Mouse (Mus musculus) liver, embryonic 12.5 days (tissue): ENCODE measurements around the gene Sh3gl1. TPM values are rescaled to one million over a fixed set of nuclear protein-coding genes. Genes with fewer than 3 reads are reported as not detected.

Source experiments
- ATAC-seq: fragments of 200-750 bp; cut with Nextera tagmentation; 2 replicates; pipeline ENCODE4 v1.8.0; 2017; ENCODE audit warnings: moderate number of reproducible peaks, mild to moderate bottlenecking, moderate library complexity
- H3K27ac ChIP-seq: fragments of 300-500 bp; sonication (generic); 2 replicates; pipeline ENCODE4 v1.5.1; 2016; ENCODE audit warnings: mild to moderate bottlenecking
- H3K27me3 ChIP-seq: fragments of 300-500 bp; sonication (generic); replicated peaks from 2 replicates; pipeline ENCODE4 v1.6.1; 2016; ENCODE audit warnings: mild to moderate bottlenecking, moderate library complexity
- H3K36me3 ChIP-seq: fragments of 300-500 bp; sonication (generic); 2 replicates; pipeline ENCODE4 v1.6.1; 2016; ENCODE audit warnings: mild to moderate bottlenecking, moderate library complexity
- H3K4me1 ChIP-seq: fragments of 300-500 bp; sonication (generic); 2 replicates; pipeline ENCODE4 v1.6.1; 2016
- H3K4me2 ChIP-seq: fragments of 300-500 bp; sonication (generic); 2 replicates; pipeline ENCODE4 v1.6.1; 2016; ENCODE audit warnings: mild to moderate bottlenecking, moderate library complexity
- H3K4me3 ChIP-seq: fragments of 300-500 bp; sonication (generic); 2 replicates; pipeline ENCODE4 v1.5.1; 2016; ENCODE audit warnings: mild to moderate bottlenecking, moderate library complexity
- H3K9ac ChIP-seq: fragments of 300-500 bp; sonication (generic); 2 replicates; pipeline ENCODE4 v1.6.1; 2016; ENCODE audit warnings: mild to moderate bottlenecking, moderate library complexity
- H3K9me3 ChIP-seq: fragments of 300-500 bp; sonication (generic); replicated peaks from 2 replicates; pipeline ENCODE4 v1.6.1; 2016; ENCODE audit warnings: mild to moderate bottlenecking, moderate library complexity
- WGBS: fragments of 180-500 bp; shearing (Covaris S2); methylation state at CpG from one replicate; pipeline ENCODE4 v1.1.7; 2016; ENCODE audit not compliant: insufficient replicate concordance; 5-methylcytosine and 5-hydroxymethylcytosine counted together
- polyA plus RNA-seq: library from polyadenylated mRNA; unstranded; fragments of >200 nt; fragmentation: Nextera tagmentation; extraction: Ambion mirVana; gene quantifications from 2 replicates; pipeline ENCODE4 v1.2.1, GENCODE M21; 2016

Sh3gl1 gene
- polyA plus RNA-seq, 1 experiment from 2014 or later = 67.9 TPM

GRCm38 (mm10) chr17:56006956-56007355 lies 29.5 kb downstream of the Sh3gl1 start:
- H3K4me3 ChIP-seq = no peak overlapping the region

GRCm38 (mm10) chr17:56005415-56006061 lies 30.9 kb downstream of the Sh3gl1 start, which contains the start of the genes Stap2 and Mpnd:
Stap2 (minus strand) TSS chr17:56005584.
Mpnd (plus strand) TSS chr17:56005711.
- H3K9ac ChIP-seq = no peak within 1 kb of the TSS
- peaks cover 41% of the 10 kb centered on the region for H3K4me1 ChIP-seq
- peak within 1 kb of the TSS; percentile 15; the same call in 1 of the 2 replicates for H3K4me2 ChIP-seq
- no peaks in the 10 kb centered on the region for H3K36me3 ChIP-seq
- no peak for ATAC-seq
- 0 out of 2 replicates have a peak, but pooled peaks cover 4% of the 10 kb centered on the region for H3K9me3 ChIP-seq
- WGBS = 23% methylated on average over 13 of the region's 13 CpGs
- H3K27ac ChIP-seq = no peak within 1 kb of the TSS
- H3K27me3 ChIP-seq = peaks cover 49% of the 10 kb centered on the region
- H3K4me3 ChIP-seq = no peak within 1 kb of the TSS

More at GRCm38 (mm10) chr17:56006956-56007355, 29.5 kb downstream of the Sh3gl1 start:
- WGBS = 51% methylated on average over 10 of the region's 10 CpGs
- Histone ChIP-seq H3K27me3 (peaks cover 35% of the 10 kb centered on the region), H3K9ac (no peak overlapping the region), H3K9me3 (no peaks in the 10 kb centered on the region), H3K4me2 (no peak overlapping the region), H3K36me3 (peaks cover 9% of the 10 kb centered on the region), H3K27ac (peak overlapping the region; percentile 12; the same call in 1 of the 2 replicates), H3K4me1 (peaks cover 44% of the 10 kb centered on the region)
- ATAC-seq = no peak

GRCm38 (mm10) chr17:56003000-56003399 lies 33.4 kb downstream of the Sh3gl1 start:
- H3K9me3 ChIP-seq = 0 out of 2 replicates have a peak, but pooled peaks cover 4% of the 10 kb centered on the region

GRCm38 (mm10) chr17:55999794-56000499 lies 36.5 kb downstream of the Sh3gl1 start:
- 8% methylated on average over 30 of the region's 30 CpGs for WGBS
- Histone ChIP-seq H3K4me3 (peak overlapping the region; percentile 7; the same call in 1 of the 2 replicates), H3K9me3 (0 out of 2 replicates have a peak, but pooled peaks cover 4% of the 10 kb centered on the region), H3K4me2 (peak overlapping the region; percentile 47), H3K9ac (no peak overlapping the region), H3K36me3 (no peaks in the 10 kb centered on the region), H3K27ac (no peak overlapping the region), H3K4me1 (peaks cover 10% of the 10 kb centered on the region), H3K27me3 (peaks cover 48% of the 10 kb centered on the region)
- ATAC-seq = 0 out of 2 replicates have a peak, but pooled peaks have one; percentile 27

More at GRCm38 (mm10) chr17:56003000-56003399, 33.4 kb downstream of the Sh3gl1 start:
- no peak overlapping the region for H3K4me2 ChIP-seq
- no peak overlapping the region for H3K27ac ChIP-seq
- no peak overlapping the region for H3K4me3 ChIP-seq
- no peak for ATAC-seq
- no peak overlapping the region for H3K9ac ChIP-seq
- H3K27me3 ChIP-seq = peaks cover 54% of the 10 kb centered on the region
- peaks cover 29% of the 10 kb centered on the region for H3K4me1 ChIP-seq
- whole genome bisulfite sequencing = 61% methylated on average over 3 of the region's 3 CpGs
- no peaks in the 10 kb centered on the region for H3K36me3 ChIP-seq

GRCm38 (mm10) chr17:55996007-55996406 lies 40.4 kb downstream of the Sh3gl1 start:
- Histone ChIP-seq H3K27ac (no peak overlapping the region), H3K4me1 (peaks cover 10% of the 10 kb centered on the region), H3K27me3 (peaks cover 16% of the 10 kb centered on the region), H3K4me3 (no peak overlapping the region), H3K4me2 (no peak overlapping the region), H3K9me3 (no peaks in the 10 kb centered on the region), H3K9ac (no peak overlapping the region), H3K36me3 (no peaks in the 10 kb centered on the region)
- 69% methylated on average over 15 of the region's 15 CpGs for WGBS
- no peak for ATAC-seq

- WGBS = 59% methylated on average over 8 of the region's 8 CpGs
- peak; percentile 55 for ATAC-seq
Measured at GRCm38 (mm10) chr17:55990278-55990898, 46.0 kb downstream of the Sh3gl1 start.

GRCm38 (mm10) chr17:55986030-55986961 lies 50.1 kb downstream of the Sh3gl1 start, which contains the start of gene Fsd1:
Fsd1 (plus strand) TSS chr17:55986509.
- no peak for ATAC-seq
- Histone ChIP-seq H3K4me2 (peak within 1 kb of the TSS; percentile 44), H3K36me3 (no peaks in the 10 kb centered on the region), H3K27me3 (peaks cover 43% of the 10 kb centered on the region), H3K4me3 (peak within 1 kb of the TSS; percentile 21; the same call in 1 of the 2 replicates), H3K9ac (no peak within 1 kb of the TSS), H3K9me3 (no peaks in the 10 kb centered on the region), H3K27ac (no peak within 1 kb of the TSS), H3K4me1 (no peaks in the 10 kb centered on the region)
- 8% methylated on average over 35 of the region's 35 CpGs for WGBS

More at GRCm38 (mm10) chr17:55990278-55990898, 46.0 kb downstream of the Sh3gl1 start:
- Histone ChIP-seq H3K4me2 (no peak overlapping the region), H3K4me1 (no peaks in the 10 kb centered on the region), H3K9ac (no peak overlapping the region), H3K4me3 (no peak overlapping the region), H3K9me3 (no peaks in the 10 kb centered on the region), H3K27me3 (peaks cover 36% of the 10 kb centered on the region), H3K36me3 (no peaks in the 10 kb centered on the region), H3K27ac (no peak overlapping the region)

- Histone ChIP-seq H3K9ac (no peak overlapping the region), H3K27me3 (peaks cover 49% of the 10 kb centered on the region), H3K9me3 (no peaks in the 10 kb centered on the region), H3K27ac (no peak overlapping the region), H3K4me3 (no peak overlapping the region), H3K36me3 (no peaks in the 10 kb centered on the region), H3K4me1 (peaks cover 14% of the 10 kb centered on the region; the same call in 1 of the 2 replicates), H3K4me2 (no peak overlapping the region)
- 37% methylated on average over 3 of the region's 3 CpGs for WGBS
- peak; percentile 49 for ATAC-seq
Measured at GRCm38 (mm10) chr17:55977301-55977700, 59.1 kb downstream of the Sh3gl1 start.

- no peak overlapping the region for H3K4me2 ChIP-seq
- WGBS = 20% methylated on average over 13 of the region's 13 CpGs
- peak; percentile 58 for ATAC-seq
Measured at GRCm38 (mm10) chr17:55976255-55976862, 60.1 kb downstream of the Sh3gl1 start.

GRCm38 (mm10) chr17:55971453-55971852 lies 65.0 kb downstream of the Sh3gl1 start:
- no peak overlapping the region for H3K9ac ChIP-seq
- H3K4me1 ChIP-seq = peaks cover 20% of the 10 kb centered on the region
- H3K4me2 ChIP-seq = peak overlapping the region; percentile 66
- no peaks in the 10 kb centered on the region for H3K9me3 ChIP-seq
- H3K4me3 ChIP-seq = no peak overlapping the region
- 25% methylated on average over 22 of the region's 22 CpGs for WGBS
- ATAC-seq = no peak
- peaks cover 20% of the 10 kb centered on the region for H3K36me3 ChIP-seq
- H3K27me3 ChIP-seq = peaks cover 78% of the 10 kb centered on the region
- no peak overlapping the region for H3K27ac ChIP-seq

More at GRCm38 (mm10) chr17:55976255-55976862, 60.1 kb downstream of the Sh3gl1 start:
- Histone ChIP-seq H3K27ac (no peak overlapping the region), H3K9ac (no peak overlapping the region; the same call in 1 of the 2 replicates), H3K4me3 (no peak overlapping the region), H3K36me3 (no peaks in the 10 kb centered on the region), H3K9me3 (no peaks in the 10 kb centered on the region), H3K4me1 (peaks cover 15% of the 10 kb centered on the region), H3K27me3 (peaks cover 59% of the 10 kb centered on the region)
